Mouse (Mus musculus): ENCODE data around the gene Ecd.

- TF ChIP-seq USF1 (IDR thresholded peaks at IDR 0.05; ENCODE audit: low read depth) (no peak), TCF12 (IDR thresholded peaks at IDR 0.05; ENCODE audit: insufficient read depth, poor library complexity, severe bottlenecking) (no peak), REST (IDR thresholded peaks at IDR 0.05; ENCODE audit: insufficient read depth, insufficient read length) (no peak), CEBPB (IDR thresholded peaks at IDR 0.05; ENCODE audit: insufficient read depth, poor library complexity, severe bottlenecking) (no peak), POLR2A (IDR thresholded peaks at IDR 0.05; ENCODE audit: insufficient read length, low read depth) (no peak)
Measured at GRCm38 (mm10) chr14:20340149-20340548, 7.8 kb downstream of the Ecd start.
